Mouse (Mus musculus) midbrain, embryonic 10.5 days (tissue): ENCODE data around the gene Fam241a. TPM values are rescaled to one million over a fixed set of nuclear protein-coding genes. Genes with fewer than 3 reads are reported as not detected.

Source experiments
- DNase-seq: peaks from one replicate; pipeline ENCODE4 v3.0.0-alpha.2; 2017; ENCODE audit warnings: low spot score
- H3K27ac ChIP-seq: fragments of 300-500 bp; sonication (generic); replicated peaks from 2 replicates; pipeline ENCODE4 v1.5.1; 2016; ENCODE audit warnings: mild to moderate bottlenecking
- H3K27me3 ChIP-seq: fragments of 300-500 bp; sonication (generic); 2 replicates; pipeline ENCODE4 v1.6.1; 2016; ENCODE audit warnings: low read depth, mild to moderate bottlenecking; ENCODE audit not compliant: poor library complexity, severe bottlenecking
- H3K36me3 ChIP-seq: fragments of 300-500 bp; sonication (generic); 2 replicates; pipeline ENCODE4 v1.6.1; 2016; ENCODE audit warnings: mild to moderate bottlenecking, moderate library complexity
- H3K4me1 ChIP-seq: fragments of 300-500 bp; sonication (generic); 2 replicates; pipeline ENCODE4 v1.6.1; 2016
- H3K4me3 ChIP-seq: fragments of 300-500 bp; sonication (generic); 2 replicates; pipeline ENCODE4 v1.5.1; 2016; ENCODE audit warnings: mild to moderate bottlenecking, moderate library complexity
- H3K9me3 ChIP-seq: fragments of 300-500 bp; sonication (generic); replicated peaks from 2 replicates; pipeline ENCODE4 v1.6.1; 2016; ENCODE audit warnings: mild to moderate bottlenecking
- WGBS: fragments of 180-500 bp; shearing (Covaris S2); methylation state at CpG from one replicate; pipeline ENCODE4 v1.1.7; 2016; 5-methylcytosine and 5-hydroxymethylcytosine counted together
- polyA plus RNA-seq: library from polyadenylated mRNA; unstranded; fragments of >200 nt; fragmentation: Nextera tagmentation; extraction: Ambion mirVana; gene quantifications from 2 replicates; pipeline ENCODE4 v1.2.1, GENCODE M21; 2016

The Fam241a gene
- polyA plus RNA-seq, 1 experiment from 2014 or later = 2.5 TPM

DNA sequence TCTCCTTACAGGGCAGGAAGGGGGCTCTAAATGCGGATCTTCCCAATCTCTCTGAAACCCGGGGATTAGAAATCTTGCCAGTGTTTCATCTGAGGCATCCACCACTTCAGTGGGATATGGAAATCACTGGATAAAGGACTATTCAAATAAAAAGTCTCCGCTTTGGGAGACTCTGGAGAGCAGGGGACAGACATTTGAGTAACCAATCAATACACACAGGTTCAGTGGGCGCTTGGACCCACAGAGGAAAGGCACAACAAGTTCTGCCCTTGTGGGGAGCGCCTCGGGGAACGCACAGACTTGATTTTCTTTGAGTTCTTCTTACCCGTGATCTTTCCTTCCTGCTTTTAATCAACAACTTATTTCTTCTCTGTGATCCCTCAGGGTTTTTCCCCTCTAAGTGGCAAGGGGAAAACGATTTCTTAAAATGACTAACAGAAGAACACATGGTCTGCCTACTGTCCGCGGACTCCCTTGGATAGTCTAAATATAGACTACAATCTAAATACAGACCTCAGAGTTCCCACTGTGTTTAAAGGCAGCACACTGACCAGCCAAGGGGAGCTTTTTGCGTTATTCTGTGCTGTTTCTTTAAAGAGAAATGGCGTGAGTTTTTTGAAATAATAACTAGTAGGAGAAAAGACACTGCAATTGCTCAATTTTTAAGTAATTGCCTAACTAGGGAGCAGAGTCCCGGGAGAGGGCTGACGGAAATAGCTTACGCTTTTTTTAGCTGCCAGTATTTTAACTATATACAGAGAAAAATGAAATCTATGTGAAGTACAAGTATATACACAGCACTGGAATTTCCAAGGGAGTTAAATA lies 18.0 kb upstream of the Fam241a start:
- WGBS = 60% methylated on average over 16 of the region's 16 CpGs
- H3K4me3 ChIP-seq = no peak overlapping the region
- no peaks in the 10 kb centered on the region for H3K4me1 ChIP-seq
- no peak for DNase-seq
- H3K27me3 ChIP-seq = no peaks in the 10 kb centered on the region
- H3K27ac ChIP-seq = no peak overlapping the region
- no peaks in the 10 kb centered on the region; the same call in 1 of the 2 replicates for H3K9me3 ChIP-seq
- no peaks in the 10 kb centered on the region for H3K36me3 ChIP-seq

DNA sequence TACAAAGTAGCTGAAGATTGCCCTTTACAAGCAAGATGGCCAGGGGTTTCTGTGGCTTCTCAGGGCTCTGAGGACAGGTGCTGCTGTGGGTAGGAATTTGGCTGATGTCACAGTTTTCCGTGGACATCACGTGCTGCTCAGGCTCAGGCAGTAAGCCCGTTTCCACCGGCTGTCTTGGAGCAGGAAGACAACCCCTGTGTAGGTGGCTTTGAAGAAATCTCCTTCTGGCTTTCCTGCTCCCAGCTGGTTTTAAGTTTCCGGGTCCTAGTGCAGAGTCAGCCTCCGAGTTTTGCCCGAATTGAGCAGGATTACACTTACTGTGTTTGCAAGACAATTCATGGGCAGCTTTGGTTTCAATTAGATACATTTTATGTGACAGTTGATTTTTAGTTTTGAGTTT lies 13.8 kb upstream of the Fam241a start:
- no peak for DNase-seq
- H3K27ac ChIP-seq = no peak overlapping the region
- no peak overlapping the region for H3K4me3 ChIP-seq
- no peaks in the 10 kb centered on the region; the same call in 1 of the 2 replicates for H3K9me3 ChIP-seq
- H3K27me3 ChIP-seq = no peaks in the 10 kb centered on the region
- H3K36me3 ChIP-seq = no peaks in the 10 kb centered on the region
- 80% methylated on average over 7 of the region's 7 CpGs for WGBS
- H3K4me1 ChIP-seq = no peaks in the 10 kb centered on the region

DNA sequence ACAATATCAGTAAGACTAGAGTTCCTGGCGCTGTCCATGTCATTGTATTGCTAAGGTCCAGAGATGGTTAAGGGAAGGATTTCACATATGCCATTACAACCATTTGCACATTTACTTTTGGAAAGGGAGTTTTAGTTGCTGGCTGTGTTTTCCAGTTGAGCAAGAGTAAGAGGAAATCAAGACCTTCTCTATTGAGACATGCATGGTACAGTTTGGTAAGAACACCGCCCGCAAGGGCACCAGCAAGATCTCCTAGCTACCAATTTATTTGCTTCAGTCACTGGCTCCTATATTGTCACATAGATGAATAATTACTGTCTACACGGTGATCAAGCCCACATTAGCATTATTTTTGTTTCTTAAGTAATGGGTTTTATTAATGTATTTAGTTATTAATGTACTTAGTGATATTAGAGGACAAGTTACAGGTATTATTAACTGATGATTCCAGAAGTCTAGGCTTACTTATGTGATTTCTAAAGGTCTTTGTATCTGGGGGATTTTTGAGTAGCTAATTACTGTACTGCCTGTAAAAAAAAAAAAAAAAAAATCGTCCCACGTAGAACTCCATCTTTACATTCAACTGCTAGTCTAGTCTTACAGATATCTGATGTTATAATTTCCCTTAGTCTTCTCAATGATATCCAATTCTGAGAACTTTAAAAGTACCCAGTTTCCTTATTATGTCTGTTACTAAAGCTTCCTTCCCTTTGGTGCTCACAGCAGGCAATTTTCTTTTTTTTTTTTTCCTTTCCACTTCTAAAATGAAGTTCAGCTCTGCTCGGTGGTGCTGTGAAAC lies 944 bp downstream of the Fam241a start:
- peak overlapping the region; percentile 75 for H3K4me3 ChIP-seq
- no peak for DNase-seq
- peaks cover 4% of the 10 kb centered on the region for H3K4me1 ChIP-seq
- WGBS = 47% methylated on average over 7 of the region's 7 CpGs
- no peaks in the 10 kb centered on the region for H3K36me3 ChIP-seq
- peak overlapping the region; percentile 79; the same call in 1 of the 2 replicates for H3K27ac ChIP-seq
- H3K27me3 ChIP-seq = peaks cover 40% of the 10 kb centered on the region
- no peaks in the 10 kb centered on the region for H3K9me3 ChIP-seq

DNA sequence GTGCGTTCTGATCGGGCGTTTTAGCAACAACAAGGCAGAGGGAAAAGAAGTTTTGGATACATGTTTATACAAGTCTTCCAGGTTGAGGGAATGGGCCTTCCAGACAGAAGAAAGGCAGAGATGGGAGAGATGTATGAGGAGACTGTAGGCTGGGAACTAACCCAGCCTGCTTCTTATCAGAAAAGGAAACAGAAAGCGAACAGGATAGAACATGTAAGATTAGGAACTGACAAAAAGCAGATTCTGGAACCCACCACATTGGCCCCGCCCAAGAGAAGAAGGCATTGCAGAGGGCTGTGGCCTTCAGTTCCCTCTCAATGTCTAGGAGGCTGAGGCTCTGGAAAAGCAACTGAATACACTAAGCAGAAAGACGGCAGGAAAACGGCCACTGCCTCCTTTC lies 2.2 kb downstream of the Fam241a start:
- H3K4me3 ChIP-seq = no peak overlapping the region
- H3K4me1 ChIP-seq = peaks cover 4% of the 10 kb centered on the region
- 85% methylated on average over 7 of the region's 7 CpGs for WGBS
- H3K36me3 ChIP-seq = no peaks in the 10 kb centered on the region
- no peak overlapping the region for H3K27ac ChIP-seq
- H3K27me3 ChIP-seq = peaks cover 40% of the 10 kb centered on the region
- no peaks in the 10 kb centered on the region for H3K9me3 ChIP-seq
- no peak for DNase-seq

DNA sequence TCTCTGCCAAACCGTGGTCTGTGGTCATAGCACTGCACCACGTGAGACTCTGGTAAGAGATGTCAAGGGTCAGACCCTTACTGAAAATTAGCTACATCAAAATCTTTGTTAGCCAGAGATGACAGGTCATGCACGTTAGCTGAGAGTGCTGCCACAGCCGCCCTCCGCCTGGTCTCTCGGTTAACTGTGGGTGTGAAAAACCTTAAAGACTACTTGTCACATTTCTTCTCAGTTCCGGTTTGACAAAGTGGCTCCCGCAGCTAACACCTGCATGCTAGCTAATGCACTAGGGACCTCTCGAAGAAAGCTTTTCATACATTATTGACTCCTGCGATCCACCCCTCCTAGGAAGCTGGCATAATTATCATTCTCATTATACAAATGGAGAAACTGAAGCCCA lies 4.2 kb downstream of the Fam241a start:
- 69% methylated on average over 10 of the region's 10 CpGs for WGBS

DNA sequence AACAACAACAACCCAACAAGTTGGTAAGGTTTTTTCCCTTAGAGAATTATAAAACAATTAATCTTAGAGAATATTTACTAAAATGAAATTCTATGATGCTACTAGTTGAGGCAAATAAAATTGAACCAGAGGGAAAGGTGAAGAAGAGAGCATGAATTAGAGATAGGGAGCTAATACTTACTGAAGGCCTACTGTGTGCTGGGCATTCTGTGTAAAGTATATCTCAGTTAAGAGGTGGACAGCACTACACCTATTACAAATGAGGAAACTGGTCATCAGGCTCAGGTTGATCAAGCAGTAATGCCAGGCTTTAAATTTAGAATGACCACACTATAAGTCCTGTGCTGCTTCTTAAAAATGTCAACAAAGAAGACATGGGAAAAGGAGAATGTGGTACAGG lies 6.1 kb downstream of the Fam241a start:
- Histone ChIP-seq H3K36me3 (no peaks in the 10 kb centered on the region), H3K9me3 (no peaks in the 10 kb centered on the region), H3K4me3 (no peak overlapping the region), H3K27ac (no peak overlapping the region), H3K27me3 (peaks cover 27% of the 10 kb centered on the region), H3K4me1 (no peaks in the 10 kb centered on the region)
- DNase-seq = no peak

More for the DNA sequence above, 4.2 kb downstream of the Fam241a start:
- Histone ChIP-seq H3K27ac (no peak overlapping the region), H3K4me3 (no peak overlapping the region), H3K4me1 (peaks cover 4% of the 10 kb centered on the region), H3K9me3 (no peaks in the 10 kb centered on the region), H3K27me3 (peaks cover 35% of the 10 kb centered on the region), H3K36me3 (no peaks in the 10 kb centered on the region)
- DNase-seq = no peak

DNA sequence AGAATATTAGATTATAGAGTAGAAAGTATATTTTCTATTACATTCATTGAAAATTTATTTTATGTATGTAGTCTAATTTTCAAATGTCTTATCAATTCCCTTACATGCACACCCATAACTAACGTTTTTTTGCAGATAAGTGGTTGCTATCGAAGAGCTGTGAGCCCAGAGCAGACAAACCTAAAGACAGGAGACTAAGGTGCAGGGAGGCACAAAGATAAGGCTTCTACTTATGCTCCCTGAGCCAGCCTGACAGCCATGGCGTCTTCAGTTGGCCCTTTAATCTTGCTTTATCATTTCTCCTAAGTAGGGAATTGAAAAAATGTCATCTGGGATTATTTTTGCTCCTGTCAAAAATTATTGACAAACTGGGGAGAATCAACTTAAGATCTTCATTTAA lies 6.6 kb downstream of the Fam241a start:
- peaks cover 23% of the 10 kb centered on the region for H3K27me3 ChIP-seq
- no peak overlapping the region for H3K4me3 ChIP-seq
- 78% methylated on average over 3 of the region's 3 CpGs for WGBS
- no peak overlapping the region for H3K27ac ChIP-seq
- no peak for DNase-seq
- no peaks in the 10 kb centered on the region for H3K36me3 ChIP-seq
- no peaks in the 10 kb centered on the region for H3K4me1 ChIP-seq
- H3K9me3 ChIP-seq = no peaks in the 10 kb centered on the region

DNA sequence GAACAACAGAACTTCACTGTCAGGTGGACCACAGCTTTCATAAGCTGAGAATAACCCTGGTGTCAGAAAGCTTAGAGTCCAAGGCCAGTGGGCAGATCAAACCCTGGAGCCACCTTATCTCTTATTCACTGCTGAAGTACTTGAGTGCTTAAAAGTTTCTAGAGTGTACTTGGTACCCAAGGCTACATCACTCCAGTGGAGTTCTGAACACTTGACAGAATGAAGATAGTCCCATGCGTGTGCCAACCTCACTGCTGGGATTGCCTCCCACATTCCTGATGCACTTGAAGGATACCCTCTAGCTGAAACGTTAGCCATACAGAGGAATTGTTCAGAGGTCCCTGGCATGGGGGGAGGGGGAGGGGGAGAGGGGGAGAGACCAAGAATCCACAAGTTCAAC lies 14.4 kb downstream of the Fam241a start:
- Histone ChIP-seq H3K27ac (no peak overlapping the region), H3K9me3 (no peaks in the 10 kb centered on the region), H3K4me3 (no peak overlapping the region), H3K27me3 (no peaks in the 10 kb centered on the region), H3K36me3 (no peaks in the 10 kb centered on the region), H3K4me1 (no peaks in the 10 kb centered on the region)
- 71% methylated on average over 2 of the region's 2 CpGs for WGBS
- no peak for DNase-seq

DNA sequence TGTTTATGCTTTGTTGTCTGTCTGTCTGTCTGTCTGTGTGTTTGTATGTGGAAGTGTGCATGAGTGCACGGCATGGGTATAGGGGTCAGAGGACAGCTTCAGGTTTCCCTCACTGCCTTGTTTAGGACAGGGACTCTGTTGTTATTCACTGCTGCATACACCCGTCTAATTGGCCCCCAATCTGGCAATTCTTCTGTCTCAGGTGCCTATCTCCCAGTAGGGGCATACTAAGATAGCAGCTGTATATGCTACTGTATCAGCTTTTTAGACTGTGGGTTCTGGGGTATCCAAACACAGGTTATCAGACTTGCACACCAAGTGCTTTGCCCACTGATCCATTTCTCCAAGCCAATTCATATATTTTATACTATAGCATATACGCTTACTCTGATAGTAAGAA lies 16.2 kb downstream of the Fam241a start:
- WGBS = 83% methylated on average over 3 of the region's 3 CpGs
- H3K4me1 ChIP-seq = no peaks in the 10 kb centered on the region
- DNase-seq = no peak
- H3K36me3 ChIP-seq = no peaks in the 10 kb centered on the region
- no peaks in the 10 kb centered on the region for H3K27me3 ChIP-seq
- H3K27ac ChIP-seq = no peak overlapping the region
- H3K9me3 ChIP-seq = no peaks in the 10 kb centered on the region
- H3K4me3 ChIP-seq = no peak overlapping the region

DNA sequence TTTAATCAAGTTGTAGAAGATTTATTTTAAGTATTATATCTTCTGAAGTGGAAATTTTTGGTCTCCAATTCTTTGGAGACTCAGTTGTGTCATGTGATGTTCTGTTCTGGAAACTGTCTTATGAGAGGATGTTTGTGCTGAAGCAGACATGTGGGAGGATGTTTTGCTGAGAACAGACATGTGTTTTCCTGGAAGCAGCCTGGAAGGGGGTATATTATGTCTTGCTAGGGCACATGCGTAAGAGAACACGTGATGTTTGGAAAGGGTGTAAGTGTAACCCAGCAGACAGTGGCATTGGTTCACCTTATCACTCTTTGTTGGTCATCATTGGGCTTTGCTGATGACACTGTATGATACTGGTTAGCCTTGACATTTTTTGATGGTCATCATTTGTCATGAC lies 20.6 kb downstream of the Fam241a start:
- no peaks in the 10 kb centered on the region for H3K4me1 ChIP-seq
- 93% methylated on average over 2 of the region's 2 CpGs for WGBS
- H3K36me3 ChIP-seq = no peaks in the 10 kb centered on the region

DNA sequence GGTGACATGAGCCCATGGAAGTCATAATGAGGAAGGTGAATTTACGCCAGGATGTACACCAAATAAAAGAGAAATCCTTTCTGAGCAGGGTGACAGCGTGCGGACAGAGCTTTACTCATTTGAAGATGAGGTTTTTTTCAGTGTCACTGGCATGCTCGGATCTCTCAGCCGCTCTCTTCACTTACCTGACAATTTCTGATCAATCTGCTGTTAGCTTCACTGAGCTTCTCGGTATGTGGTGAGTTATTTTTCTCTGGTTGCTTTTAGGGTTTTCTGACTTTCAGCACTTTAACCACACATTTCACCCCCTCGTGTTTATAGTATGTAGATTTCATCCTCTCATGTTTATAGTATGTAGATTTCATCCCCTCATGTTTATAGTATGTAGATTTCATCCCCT lies 21.1 kb downstream of the Fam241a start:
- H3K27ac ChIP-seq = no peak overlapping the region

More for the DNA sequence above, 20.6 kb downstream of the Fam241a start:
- DNase-seq = no peak
- no peak overlapping the region for H3K27ac ChIP-seq
- H3K4me3 ChIP-seq = no peak overlapping the region
- H3K9me3 ChIP-seq = no peaks in the 10 kb centered on the region
- no peaks in the 10 kb centered on the region for H3K27me3 ChIP-seq

DNA sequence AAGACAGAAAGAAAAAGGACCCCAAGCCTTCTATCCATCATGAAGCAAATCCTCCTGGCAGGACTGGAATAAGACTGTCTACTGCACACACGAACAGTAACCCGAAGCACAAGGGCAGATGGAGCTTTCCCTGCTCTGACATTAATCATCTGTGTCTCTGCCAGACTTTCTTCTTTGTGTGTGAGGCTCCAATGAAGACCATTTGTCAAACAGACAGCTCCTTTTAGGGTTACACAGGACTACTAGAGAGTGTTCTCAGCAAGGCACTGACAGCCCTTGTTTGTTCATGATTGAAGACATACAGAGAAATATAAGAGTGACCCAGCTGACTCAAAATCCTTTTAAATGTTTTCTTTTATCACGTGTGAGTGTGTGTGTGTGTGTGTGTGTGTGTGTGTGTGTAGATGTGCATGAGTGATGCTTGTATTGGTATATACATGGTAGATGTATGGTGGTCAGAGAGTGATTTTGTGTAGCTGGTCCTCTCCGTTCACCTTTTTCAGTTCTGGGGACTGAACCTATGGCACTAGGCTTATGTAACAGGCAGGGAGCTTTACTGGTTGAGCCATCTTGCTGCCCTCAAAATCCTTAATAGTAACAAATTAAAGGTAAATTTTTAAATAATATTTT lies 21.8 kb downstream of the Fam241a start:
- H3K27ac ChIP-seq = no peak overlapping the region
- H3K4me3 ChIP-seq = no peak overlapping the region
- 89% methylated on average over 4 of the region's 4 CpGs for WGBS
- H3K27me3 ChIP-seq = no peaks in the 10 kb centered on the region
- no peaks in the 10 kb centered on the region for H3K9me3 ChIP-seq
- no peaks in the 10 kb centered on the region for H3K4me1 ChIP-seq
- DNase-seq = no peak
- no peaks in the 10 kb centered on the region for H3K36me3 ChIP-seq

More for the DNA sequence above, 21.1 kb downstream of the Fam241a start:
- Histone ChIP-seq H3K4me1 (no peaks in the 10 kb centered on the region), H3K27me3 (no peaks in the 10 kb centered on the region), H3K36me3 (no peaks in the 10 kb centered on the region), H3K4me3 (no peak overlapping the region), H3K9me3 (no peaks in the 10 kb centered on the region)
- DNase-seq = no peak
- 90% methylated on average over 7 of the region's 7 CpGs for WGBS

DNA sequence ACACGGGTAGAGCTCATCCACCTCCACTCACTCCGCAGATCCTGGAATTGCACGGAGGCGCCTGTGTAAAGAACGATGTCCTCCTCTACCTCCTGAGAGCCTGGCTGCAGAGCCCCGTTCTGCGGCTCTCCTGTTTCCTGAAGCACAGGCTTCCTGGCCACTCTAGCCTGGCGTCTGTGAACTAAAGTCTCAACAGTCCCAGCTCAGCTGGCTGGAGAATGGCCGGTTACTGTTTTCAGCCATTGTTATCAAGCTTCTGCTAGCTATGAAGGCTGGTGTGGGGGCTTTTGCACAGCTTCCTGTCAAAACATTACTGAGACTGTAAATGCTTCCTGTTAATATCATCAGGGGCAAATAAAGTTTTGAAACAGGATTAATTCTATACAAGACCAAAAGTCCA lies 24.5 kb downstream of the Fam241a start:
- no peaks in the 10 kb centered on the region for H3K36me3 ChIP-seq
- WGBS = 81% methylated on average over 9 of the region's 9 CpGs
- no peaks in the 10 kb centered on the region for H3K9me3 ChIP-seq
- no peak overlapping the region for H3K4me3 ChIP-seq
- no peak for DNase-seq
- no peaks in the 10 kb centered on the region for H3K27me3 ChIP-seq
- no peak overlapping the region for H3K27ac ChIP-seq
- H3K4me1 ChIP-seq = peaks cover 10% of the 10 kb centered on the region; the same call in 1 of the 2 replicates
